Mouse (Mus musculus) yolk sac, embryonic 10.5 days (tissue): ENCODE data around the gene Cdan1.
A peak's percentile ranks its signal among the peaks of the same experiment; 100 is the strongest.

Source experiments
- DNase-seq: peaks from one replicate; pipeline ENCODE4 v3.0.0-alpha.2; 2017; ENCODE audit warnings: low spot score

The Cdan1 gene

DNA sequence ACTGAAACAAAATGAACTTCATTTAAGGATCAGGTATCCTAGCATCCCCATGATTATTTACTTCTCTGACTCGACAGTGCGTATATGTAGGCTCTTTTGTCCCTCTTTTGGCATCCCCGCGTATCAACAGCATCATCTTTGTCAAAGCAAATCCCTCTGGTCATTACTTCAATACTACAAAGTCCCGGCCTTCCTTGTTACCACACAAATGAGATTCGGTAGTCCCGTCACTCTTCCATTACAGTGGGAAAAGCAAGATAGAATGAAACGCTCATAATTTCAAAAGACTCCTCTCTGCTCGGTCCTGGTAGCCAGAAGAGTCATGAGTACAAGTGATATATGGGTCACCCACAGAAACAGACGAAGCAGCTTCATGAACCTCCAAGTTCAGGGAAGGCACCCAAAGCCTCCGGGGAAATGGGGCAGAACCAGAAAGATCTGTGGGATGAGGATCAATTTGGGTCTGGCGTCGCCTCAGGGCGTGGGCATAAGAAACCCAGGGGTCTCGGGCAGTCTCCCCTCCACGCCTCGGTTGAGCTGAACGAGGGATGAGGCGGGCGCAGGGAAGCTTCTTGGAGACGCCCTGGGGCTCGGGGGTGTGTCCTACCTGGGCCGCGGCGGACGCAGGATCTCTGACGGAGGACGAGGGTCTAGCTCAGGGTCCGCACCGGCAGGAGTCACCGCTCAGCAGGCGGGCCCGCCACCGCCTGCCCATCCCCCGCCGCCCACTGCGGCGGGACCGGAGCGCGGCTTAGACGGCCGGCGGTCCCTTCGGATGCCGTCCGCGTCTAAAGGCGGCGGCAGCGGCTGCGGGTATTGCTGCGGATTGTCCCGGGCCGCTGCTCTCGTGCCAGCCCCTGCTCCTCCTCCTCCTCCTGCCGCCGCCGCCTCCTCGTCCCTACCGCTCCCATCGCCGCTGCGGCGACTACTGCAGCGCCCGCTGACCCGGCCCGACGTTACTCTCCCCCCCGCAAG is at the start of gene Cdan1:
Gene Cdan1 (minus strand): TSS at position 680 of the 975 bp plus-strand sequence.
- DNase-seq: peak; percentile 58

DNA sequence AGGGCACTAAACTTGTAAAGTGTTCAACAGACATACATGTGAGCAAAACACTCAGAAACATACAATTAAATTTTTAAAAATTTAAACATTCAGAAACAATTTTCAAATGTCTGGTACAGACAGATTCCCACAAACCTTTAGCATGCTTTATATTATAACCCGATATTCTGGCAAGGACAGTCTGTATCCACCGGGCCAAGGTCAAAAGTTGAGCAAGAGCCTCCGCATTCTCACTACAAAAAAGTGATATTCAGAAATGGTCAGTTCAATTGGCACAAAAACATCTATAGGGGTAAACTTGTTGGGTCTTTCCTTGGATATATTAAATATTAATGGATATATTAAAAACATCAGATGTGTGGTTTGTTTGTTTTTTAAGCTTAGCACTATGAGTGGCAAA is 46.4 kb upstream of the Cdan1 start:
- no peak for DNase-seq

GRCm38 (mm10) chr2:120887601-120888000 is 37.7 kb upstream of the Cdan1 start:
- no peak for DNase-seq

DNA sequence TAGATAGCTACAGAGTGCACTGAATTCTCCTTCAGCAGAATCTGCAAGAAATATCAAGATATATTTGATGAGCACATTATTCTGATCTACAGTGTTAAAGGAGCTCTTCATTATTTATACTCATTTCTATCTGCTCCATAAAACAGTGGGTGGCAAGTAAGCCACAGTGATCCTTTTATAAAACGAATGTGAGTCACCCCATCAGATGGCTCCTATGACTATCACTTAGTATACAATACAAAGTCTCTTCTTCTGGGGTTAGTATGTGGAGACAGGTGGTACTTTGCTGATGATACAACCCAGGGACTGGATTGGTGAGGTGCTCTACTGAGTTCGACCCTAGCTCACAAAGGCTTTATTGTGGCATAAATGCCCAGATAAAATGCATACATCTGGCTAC is 23.3 kb upstream of the Cdan1 start:
- DNase-seq: no peak

DNA sequence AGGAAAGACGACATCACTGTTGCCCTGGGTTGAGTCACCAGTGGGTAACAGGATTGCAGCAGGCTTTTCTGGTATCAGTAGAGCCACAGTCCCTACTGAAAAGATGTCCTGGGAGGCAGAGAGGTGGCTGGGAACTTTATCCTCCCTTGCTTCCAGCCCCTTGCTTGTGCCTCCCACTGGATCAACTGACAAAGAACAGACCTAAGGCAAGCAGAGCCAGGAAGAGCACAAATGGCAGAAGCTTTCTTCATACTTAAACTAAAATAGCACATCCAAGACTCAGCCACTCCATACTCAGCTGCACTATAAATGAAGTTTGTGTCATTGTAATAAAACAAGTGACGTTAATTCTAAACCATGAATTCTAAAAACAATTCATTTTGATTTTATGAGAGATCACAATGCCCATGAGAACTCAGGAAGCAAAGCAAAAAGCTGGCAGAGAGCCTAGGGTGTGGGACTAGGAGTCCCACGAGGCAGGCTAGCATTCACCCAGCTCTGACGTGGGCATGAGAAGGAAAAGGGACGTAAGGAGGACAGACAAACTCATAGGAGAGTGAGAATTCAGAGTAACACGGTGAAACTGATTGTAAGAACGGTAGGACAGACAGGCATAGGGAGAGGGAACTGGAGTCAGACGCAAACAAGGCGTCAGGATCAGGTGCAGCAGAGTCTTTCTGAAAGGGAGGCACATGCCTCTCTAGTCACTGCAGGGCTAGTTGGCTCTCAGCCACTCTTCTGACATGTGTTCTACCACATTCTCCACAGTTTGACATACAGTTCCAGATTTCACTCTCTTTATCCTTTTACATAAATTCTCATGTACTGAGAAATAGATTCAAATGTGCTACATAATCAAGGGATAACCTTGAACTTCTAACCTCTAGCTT is 21.8 kb upstream of the Cdan1 start:
- DNase-seq: no peak

DNA sequence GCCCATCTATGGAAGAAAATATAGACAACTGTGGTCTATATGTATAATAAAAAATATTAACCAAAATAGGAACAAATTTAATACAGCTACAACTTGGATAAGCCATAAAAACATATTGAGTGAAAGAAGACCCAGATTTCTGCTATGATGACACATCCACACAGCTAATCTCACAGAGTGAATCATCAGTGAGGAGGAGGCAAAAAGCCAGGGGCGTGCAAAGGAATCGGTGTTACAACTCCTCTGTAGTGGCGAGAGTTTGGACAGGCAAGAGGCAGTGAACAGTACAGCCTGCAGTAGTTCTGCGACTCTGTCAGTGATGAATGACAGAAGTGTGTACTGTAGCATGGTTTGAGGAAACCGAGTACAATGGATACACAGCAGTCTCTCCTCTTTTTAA is 17.4 kb upstream of the Cdan1 start:
- no peak for DNase-seq

DNA sequence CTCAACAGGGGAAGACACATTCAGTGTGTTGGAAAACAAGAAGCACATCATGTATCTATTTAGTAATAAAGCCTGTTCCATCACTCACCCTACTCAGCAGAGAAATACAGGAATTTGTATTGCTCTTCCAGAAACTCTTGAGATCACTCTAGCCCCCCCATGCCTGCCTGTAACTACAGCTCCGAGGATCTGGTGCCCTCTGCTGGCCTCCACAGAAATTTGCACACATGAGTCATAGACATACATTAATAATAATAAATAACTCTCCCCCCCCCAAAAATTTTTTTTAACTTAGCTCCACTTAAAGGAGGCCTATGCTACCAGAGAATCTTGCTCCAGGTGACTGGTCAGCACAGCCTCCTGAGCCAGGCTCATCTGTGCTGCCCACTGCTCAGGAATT is 16.6 kb upstream of the Cdan1 start:
- DNase-seq: no peak

- no peak for DNase-seq
These were observed 13.5 kb upstream of the Cdan1 start for GRCm38 (mm10) chr2:120863389-120863788.

- no peak for DNase-seq
These were observed 10.8 kb upstream of the Cdan1 start for GRCm38 (mm10) chr2:120860699-120861098.

DNA sequence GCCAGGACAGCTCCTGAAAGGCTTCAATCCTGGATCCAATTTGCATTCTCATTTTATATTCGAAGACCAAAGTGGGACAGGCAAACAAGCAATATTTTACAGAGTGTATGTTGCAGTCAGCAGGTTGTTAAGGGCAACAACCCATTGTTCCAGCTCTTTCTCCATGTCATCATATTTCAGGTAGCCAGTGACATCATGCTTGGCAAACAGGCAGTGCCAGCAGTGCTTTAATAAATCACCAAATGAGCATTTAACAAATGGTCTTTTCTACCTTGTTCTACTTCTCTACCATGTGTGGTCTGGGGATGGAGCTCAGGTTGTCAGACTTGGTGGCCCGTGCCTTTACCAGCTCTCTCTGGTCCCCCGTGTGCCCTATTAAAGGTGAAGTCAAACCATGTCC is 8.2 kb upstream of the Cdan1 start:
- no peak for DNase-seq

DNA sequence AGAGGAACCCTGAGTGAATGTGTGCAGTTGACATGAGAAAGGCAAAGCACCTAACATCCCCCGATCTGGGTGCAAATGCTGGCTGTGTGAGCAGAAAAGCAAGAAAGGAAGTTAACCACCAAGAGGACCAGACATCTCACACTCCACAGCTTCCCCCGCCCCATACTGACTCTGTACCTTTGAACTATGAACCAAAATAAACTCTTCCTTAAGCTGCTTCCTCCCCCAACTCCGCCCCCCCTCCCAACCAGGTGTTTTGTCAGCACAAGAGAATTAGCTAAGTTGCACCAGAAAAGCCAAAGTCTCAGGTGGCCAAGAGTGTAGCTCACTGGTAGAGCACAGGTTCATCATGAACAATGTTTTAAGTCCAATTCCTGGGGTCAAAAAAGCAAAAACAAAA is 3.2 kb upstream of the Cdan1 start:
- peak; percentile 74 for DNase-seq

GRCm38 (mm10) chr2:120852626-120853025 is 2.7 kb upstream of the Cdan1 start:
- DNase-seq: no peak

DNA sequence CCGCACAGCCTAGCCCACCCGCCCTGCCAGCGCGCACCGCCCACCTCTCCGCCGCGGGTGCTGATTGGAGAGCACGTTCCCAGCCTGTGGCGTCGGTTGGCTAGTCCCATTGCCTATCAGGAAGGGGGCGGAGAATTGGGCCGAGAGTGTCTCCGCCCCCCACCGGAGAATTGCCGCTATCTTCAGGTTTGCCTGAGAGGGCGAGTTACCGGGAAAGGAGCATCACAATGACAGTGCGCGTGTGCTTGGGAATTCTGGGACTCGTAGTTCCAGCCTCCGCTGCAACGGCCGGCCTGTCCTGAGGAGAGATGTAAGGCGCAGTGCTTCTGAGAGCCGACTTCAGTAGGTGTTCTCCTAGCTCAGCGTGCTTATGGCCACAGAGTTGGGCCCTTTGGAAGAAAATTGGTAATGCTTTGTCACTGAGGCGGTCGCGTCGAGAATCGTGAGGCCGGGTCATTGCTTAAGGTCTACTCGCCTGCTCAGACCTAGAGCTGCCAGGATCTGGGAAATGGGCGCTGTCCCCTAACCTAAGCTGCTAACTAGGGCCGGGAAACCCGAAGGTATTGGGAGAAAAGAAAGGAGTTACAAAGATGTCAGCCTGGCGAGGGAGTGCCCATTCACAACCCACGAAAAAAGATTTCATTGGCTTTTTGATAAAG is 625 bp upstream of the Cdan1 start, which contains the start of gene Ttbk2:
Gene Ttbk2 (minus strand): TSS at position 181 of the 659 bp plus-strand sequence.
- peak; percentile 98 for DNase-seq

DNA sequence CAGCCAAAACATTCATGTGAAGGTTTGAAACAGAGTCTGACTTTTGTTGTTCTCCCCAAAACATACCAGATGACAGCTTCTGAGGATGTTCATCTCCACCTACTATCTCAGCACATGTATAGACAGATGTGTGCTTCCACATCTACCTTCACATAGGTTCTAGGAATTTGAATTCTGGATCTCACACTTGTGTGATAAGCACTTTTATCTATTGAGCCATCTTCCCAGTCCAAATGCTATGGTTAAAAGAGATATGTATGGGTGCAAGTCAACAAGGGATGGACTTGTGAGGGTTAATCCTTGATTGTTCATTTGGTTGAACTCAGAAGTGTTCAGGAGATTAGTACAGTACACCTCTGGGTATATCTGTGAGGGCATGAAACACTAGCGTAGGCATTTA is 4.6 kb downstream of the Cdan1 start:
- no peak for DNase-seq

GRCm38 (mm10) chr2:120843990-120844389 is 5.9 kb downstream of the Cdan1 start:
- DNase-seq: no peak

- no peak for DNase-seq
These were observed 8.7 kb downstream of the Cdan1 start for GRCm38 (mm10) chr2:120841211-120841610.

GRCm38 (mm10) chr2:120835167-120835566 is 14.8 kb downstream of the Cdan1 start:
- DNase-seq: no peak

DNA sequence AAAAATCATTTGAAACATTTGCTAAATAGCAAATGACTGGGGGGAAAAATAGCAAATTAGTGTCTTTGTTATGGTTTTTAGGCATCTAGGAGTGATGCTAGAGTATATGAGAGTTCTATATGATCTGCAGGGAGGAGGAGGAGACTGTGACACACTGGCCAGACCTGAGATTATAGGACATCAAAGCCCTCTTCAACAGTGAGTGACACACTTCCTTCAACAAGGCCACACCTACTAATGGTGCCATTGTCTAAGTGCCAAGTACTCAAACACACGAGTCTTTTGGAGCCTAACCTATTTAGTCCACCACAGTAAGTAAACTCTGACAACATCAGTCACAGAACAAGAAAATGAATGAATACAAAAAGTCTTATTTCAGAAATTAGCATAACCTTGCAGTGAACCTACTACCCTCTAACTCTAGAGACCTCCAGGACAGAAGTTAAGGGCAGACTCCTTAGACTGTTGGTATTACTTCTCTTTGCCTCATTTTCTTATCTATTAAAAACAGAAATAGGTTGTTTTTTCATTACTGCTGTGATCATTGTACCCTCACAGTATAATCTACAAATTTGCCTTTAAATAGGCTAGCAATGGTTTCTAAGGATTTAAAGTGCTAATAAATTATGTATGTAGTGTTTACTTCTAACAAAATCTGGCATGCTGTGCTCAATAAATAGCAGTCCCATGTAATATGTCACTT is 22.8 kb downstream of the Cdan1 start:
- no peak for DNase-seq

DNA sequence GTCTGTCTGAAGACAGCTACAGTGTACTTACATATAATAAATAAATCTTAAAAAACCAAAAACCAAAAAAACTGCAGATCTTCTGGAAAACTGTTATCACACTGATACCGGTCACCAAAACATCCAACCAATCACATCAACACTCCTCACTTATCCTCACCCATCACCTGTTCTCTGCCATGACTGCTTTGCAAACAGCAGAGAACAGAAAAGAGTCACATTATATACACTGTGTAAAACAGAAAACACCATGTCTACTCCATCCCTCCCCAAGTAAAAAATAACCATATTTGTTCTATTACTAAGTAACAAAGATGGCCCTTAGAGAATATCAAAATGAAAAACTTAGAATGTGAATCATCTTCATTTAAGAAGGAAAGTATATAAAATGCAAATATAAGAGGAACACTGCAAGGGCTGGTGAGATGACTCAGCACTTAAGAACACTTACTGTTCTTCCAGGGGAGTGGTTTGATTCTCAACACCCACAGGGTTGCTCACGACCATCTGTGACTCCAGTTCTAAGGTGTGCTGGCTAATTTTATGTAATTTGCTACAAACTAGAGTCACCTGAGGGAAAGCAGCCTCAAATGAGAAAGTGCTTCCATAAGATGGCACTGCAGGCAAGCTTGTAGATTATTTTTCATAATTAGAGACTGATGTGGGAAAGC is 79.5 kb downstream of the Cdan1 start:
- no peak for DNase-seq

DNA sequence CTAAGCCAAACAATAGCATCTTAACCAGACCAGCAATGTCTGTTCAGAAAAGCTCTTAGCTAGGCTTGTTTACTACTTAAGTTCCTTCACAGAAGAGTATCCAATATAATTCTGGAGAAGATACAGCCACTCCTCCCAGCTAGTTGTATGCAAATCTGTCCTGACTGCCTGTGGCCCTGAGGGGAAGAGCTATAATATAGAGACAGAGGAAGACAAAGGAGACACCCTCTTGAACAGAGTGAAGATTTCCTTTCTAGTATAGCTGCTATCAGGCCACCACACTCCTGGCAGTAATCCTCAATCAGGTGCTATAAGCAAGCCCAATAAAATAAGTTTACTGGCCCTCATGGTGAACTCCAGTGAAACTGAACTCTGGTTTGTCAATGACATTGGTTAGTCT is 88.0 kb downstream of the Cdan1 start:
- DNase-seq: no peak

DNA sequence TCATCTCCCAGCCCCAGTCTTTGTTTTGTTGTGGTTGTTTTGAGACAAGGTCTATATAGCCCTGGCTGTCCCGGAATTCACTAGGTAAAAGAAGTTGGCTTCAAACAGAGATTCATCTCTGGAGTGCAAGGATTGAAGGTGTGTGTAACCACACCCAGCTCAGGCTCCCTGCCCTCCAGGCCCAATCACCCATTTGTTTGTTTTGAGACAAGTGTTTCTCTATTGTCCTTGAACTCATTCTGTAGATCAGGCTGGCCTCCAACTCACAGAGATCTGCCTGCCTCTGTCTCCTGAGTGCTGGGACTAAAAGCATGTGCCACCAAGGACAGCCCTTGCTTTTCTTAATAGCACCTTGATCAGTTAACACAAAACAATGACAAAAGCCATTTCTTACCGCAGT is 101.9 kb downstream of the Cdan1 start:
- DNase-seq: no peak
